Mouse (Mus musculus): Measurements from ENCODE around the gene Agr3. TPM values are rescaled to one million over a fixed set of nuclear protein-coding genes. Genes with fewer than 3 reads are reported as not detected.

Agr3 gene
- polyA plus RNA-seq, 1 experiment, result not detected

- no peak for TF ChIP-seq CTCF (IDR thresholded peaks at IDR 0.05; ENCODE audit: low read depth, low read length)
Observed at GRCm38 (mm10) chr12:35916467-35916866, 9.0 kb upstream of the Agr3 start.

GRCm38 (mm10) chr12:35918031-35918430 is 7.4 kb upstream of the Agr3 start:
- Histone ChIP-seq H3K4me3 (ENCODE audit: insufficient read depth, low read length) (no peak overlapping the region), H3K27ac (ENCODE audit: insufficient read depth, low read depth, low read length) (no peak overlapping the region), H3K4me1 (ENCODE audit: control insufficient read depth, insufficient read depth, low read length) (no peaks in the 10 kb centered on the region)
- no peak for TF ChIP-seq CTCF (IDR thresholded peaks at IDR 0.05; ENCODE audit: low read depth, low read length)
- TF ChIP-seq POLR2A (IDR thresholded peaks at IDR 0.05; ENCODE audit: borderline replicate concordance, low read depth, low read length), result no peak

More at GRCm38 (mm10) chr12:35916467-35916866, 9.0 kb upstream of the Agr3 start:
- H3K4me1 ChIP-seq (ENCODE audit: control insufficient read depth, insufficient read depth, low read length), result no peaks in the 10 kb centered on the region
- no peak overlapping the region for H3K27ac ChIP-seq (ENCODE audit: insufficient read depth, low read depth, low read length)
- H3K4me3 ChIP-seq (ENCODE audit: insufficient read depth, low read length), result no peak overlapping the region

- TF ChIP-seq POLR2A (IDR thresholded peaks at IDR 0.05; ENCODE audit: borderline replicate concordance, low read depth, low read length) (no peak), CTCF (IDR thresholded peaks at IDR 0.05; ENCODE audit: low read depth, low read length) (no peak)
- no peak overlapping the region for H3K4me3 ChIP-seq (ENCODE audit: insufficient read depth, low read length)
- no peak overlapping the region for H3K27ac ChIP-seq (ENCODE audit: insufficient read depth, low read depth, low read length)
- no peaks in the 10 kb centered on the region for H3K4me1 ChIP-seq (ENCODE audit: control insufficient read depth, insufficient read depth, low read length)
Observed at GRCm38 (mm10) chr12:35927804-35928203, 2.4 kb downstream of the Agr3 start.

- Histone ChIP-seq H3K4me1 (ENCODE audit: control insufficient read depth, insufficient read depth, low read length) (no peaks in the 10 kb centered on the region), H3K4me3 (ENCODE audit: insufficient read depth, low read length) (no peak overlapping the region), H3K27ac (ENCODE audit: insufficient read depth, low read depth, low read length) (no peak overlapping the region)
- no peak for TF ChIP-seq POLR2A (IDR thresholded peaks at IDR 0.05; ENCODE audit: borderline replicate concordance, low read depth, low read length)
- TF ChIP-seq CTCF (IDR thresholded peaks at IDR 0.05; ENCODE audit: low read depth, low read length), result no peak
Observed at GRCm38 (mm10) chr12:35932816-35933215, 7.4 kb downstream of the Agr3 start.

- Histone ChIP-seq H3K4me3 (ENCODE audit: insufficient read depth, low read length) (no peak overlapping the region), H3K4me1 (ENCODE audit: control insufficient read depth, insufficient read depth, low read length) (no peaks in the 10 kb centered on the region), H3K27ac (ENCODE audit: insufficient read depth, low read depth, low read length) (no peak overlapping the region)
- TF ChIP-seq POLR2A (IDR thresholded peaks at IDR 0.05; ENCODE audit: borderline replicate concordance, low read depth, low read length) (no peak), CTCF (IDR thresholded peaks at IDR 0.05; ENCODE audit: low read depth, low read length) (no peak)
Observed at GRCm38 (mm10) chr12:35951757-35952156, 26.3 kb downstream of the Agr3 start.

- H3K4me1 ChIP-seq (ENCODE audit: control insufficient read depth, insufficient read depth, low read length), result no peaks in the 10 kb centered on the region
- H3K27ac ChIP-seq (ENCODE audit: insufficient read depth, low read depth, low read length), result no peak overlapping the region
- H3K4me3 ChIP-seq (ENCODE audit: insufficient read depth, low read length), result no peak overlapping the region
- TF ChIP-seq POLR2A (IDR thresholded peaks at IDR 0.05; ENCODE audit: borderline replicate concordance, low read depth, low read length) (no peak), CTCF (IDR thresholded peaks at IDR 0.05; ENCODE audit: low read depth, low read length) (no peak)
Observed at GRCm38 (mm10) chr12:35957235-35957634, 31.8 kb downstream of the Agr3 start.

GRCm38 (mm10) chr12:35966098-35966767 is 40.8 kb downstream of the Agr3 start:
- H3K27ac ChIP-seq (ENCODE audit: insufficient read depth, low read depth, low read length), result no peak overlapping the region
- TF ChIP-seq POLR2A (IDR thresholded peaks at IDR 0.05; ENCODE audit: borderline replicate concordance, low read depth, low read length) (no peak), CTCF (IDR thresholded peaks at IDR 0.05; ENCODE audit: low read depth, low read length) (no peak)

GRCm38 (mm10) chr12:35966768-35967141 is 41.3 kb downstream of the Agr3 start:
- H3K4me3 ChIP-seq (ENCODE audit: insufficient read depth, low read length), result no peak overlapping the region
- no peaks in the 10 kb centered on the region for H3K4me1 ChIP-seq (ENCODE audit: control insufficient read depth, insufficient read depth, low read length)
- TF ChIP-seq CTCF (IDR thresholded peaks at IDR 0.05; ENCODE audit: low read depth, low read length) (no peak), POLR2A (IDR thresholded peaks at IDR 0.05; ENCODE audit: borderline replicate concordance, low read depth, low read length) (no peak)
- H3K27ac ChIP-seq (ENCODE audit: insufficient read depth, low read depth, low read length), result no peak overlapping the region

More at GRCm38 (mm10) chr12:35966098-35966767, 40.8 kb downstream of the Agr3 start:
- H3K4me3 ChIP-seq (ENCODE audit: insufficient read depth, low read length), result no peak overlapping the region
- H3K4me1 ChIP-seq (ENCODE audit: control insufficient read depth, insufficient read depth, low read length), result no peaks in the 10 kb centered on the region

- Histone ChIP-seq H3K4me3 (ENCODE audit: insufficient read depth, low read length) (no peak overlapping the region), H3K4me1 (ENCODE audit: control insufficient read depth, insufficient read depth, low read length) (no peaks in the 10 kb centered on the region; the same call in 1 of the 2 replicates), H3K27ac (ENCODE audit: insufficient read depth, low read depth, low read length) (no peak overlapping the region)
- TF ChIP-seq POLR2A (IDR thresholded peaks at IDR 0.05; ENCODE audit: borderline replicate concordance, low read depth, low read length) (no peak), CTCF (IDR thresholded peaks at IDR 0.05; ENCODE audit: low read depth, low read length) (no peak)
Observed at GRCm38 (mm10) chr12:35975898-35976297, 50.5 kb downstream of the Agr3 start.

GRCm38 (mm10) chr12:35977633-35978246 is 52.3 kb downstream of the Agr3 start:
- TF ChIP-seq POLR2A (IDR thresholded peaks at IDR 0.05; ENCODE audit: borderline replicate concordance, low read depth, low read length), result no peak
- TF ChIP-seq CTCF (IDR thresholded peaks at IDR 0.05; ENCODE audit: low read depth, low read length), result no peak
- Histone ChIP-seq H3K4me3 (ENCODE audit: insufficient read depth, low read length) (no peak overlapping the region), H3K27ac (ENCODE audit: insufficient read depth, low read depth, low read length) (no peak overlapping the region), H3K4me1 (ENCODE audit: control insufficient read depth, insufficient read depth, low read length) (no peaks in the 10 kb centered on the region; the same call in 1 of the 2 replicates)

All from bone marrow macrophage, adult 2 months (primary cell).